Mouse (Mus musculus) frontal cortex, postnatal 36 days (tissue): ENCODE data around the gene Pfdn5.

Experiments used
- DNase-seq, 2 experiments: peaks; one replicate each; pipeline ENCODE4 v3.0.0; 2022; ENCODE audit warnings: low spot score in 2 of 2

The Pfdn5 gene

DNA sequence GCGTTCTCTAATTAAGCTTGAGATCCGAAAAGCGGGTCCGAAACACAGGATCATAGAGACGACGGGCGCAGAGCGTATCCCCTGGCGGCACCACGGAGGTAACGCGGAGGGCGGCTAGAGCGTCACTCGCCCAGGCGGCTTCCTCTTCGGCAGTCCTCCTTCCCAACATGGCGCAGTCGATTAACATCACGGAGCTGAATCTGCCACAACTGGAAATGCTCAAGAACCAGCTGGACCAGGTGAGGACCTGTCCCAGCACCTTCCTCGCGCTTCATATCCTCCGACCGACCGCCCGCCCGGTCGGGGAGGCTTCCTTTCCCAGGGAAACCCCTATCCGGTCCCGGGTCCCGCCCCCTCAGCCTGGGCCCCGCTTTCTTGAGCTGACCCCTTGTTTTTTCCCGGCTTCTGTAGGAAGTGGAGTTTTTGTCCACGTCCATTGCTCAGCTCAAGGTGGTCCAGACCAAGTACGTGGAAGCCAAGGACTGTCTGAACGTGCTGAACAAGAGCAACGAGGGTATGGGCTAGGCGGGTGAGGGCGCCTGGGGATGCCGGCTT is at the start of gene Pfdn5:
Pfdn5 (plus strand) TSS at position 95 of the 555 bp plus-strand sequence.
- peak; percentile 88 to 91 for DNase-seq

DNA sequence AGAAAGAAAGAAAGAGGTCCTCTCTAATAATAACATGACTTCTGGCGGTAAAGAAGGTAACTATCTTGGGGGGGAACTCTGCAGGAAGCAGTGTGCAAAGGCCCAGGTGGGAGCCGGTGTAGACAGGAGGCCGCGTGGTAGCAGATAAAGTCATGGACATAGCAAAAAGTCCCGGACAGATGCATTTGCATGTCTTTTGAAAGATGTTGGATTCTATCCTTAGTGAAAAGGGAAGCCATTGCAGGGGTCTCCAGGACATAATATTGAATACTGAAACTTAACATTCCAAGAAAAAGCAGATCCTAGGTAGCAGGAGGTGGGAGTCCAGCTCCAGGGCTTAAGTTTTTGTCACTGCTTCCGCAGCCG is 47.2 kb upstream of the Pfdn5 start:
- no peak for DNase-seq

DNA sequence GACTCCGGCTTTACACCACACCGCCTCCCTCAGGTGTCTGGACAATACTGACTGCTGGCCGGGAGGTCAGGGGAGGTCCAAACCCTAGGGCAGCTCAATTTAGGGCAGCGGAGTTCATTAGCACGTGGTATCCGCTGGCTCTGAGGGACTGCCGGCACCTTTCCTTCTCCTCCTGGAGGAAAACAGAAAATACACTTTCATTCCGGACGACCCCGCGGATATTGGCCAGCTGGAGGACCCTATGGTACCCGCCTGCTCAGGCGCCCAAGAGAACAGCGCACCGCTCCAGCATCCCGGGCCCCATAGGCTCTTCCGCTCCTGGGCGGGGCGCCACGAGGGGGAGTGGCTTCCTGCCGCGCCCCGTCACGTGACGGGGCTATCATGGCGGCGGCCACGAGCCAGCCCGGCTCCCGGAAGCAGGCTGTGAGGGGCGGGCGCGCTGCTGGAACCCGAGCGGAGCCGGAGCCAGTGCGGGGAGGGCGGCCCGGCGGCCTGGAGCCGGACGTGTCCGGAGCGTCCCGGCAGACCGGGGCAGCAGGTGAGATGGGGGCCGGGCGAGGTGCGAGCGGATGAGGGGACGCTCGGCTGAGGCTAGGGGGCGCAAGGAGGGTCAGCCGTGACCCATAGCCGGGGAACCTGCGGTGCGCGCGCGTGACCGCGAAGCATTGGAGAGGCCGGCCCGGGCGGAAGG is 46.7 kb upstream of the Pfdn5 start, which contains the start of gene Mfsd5:
Mfsd5 (plus strand) TSS at position 363 of the 691 bp plus-strand sequence.
- DNase-seq = peak; percentile 79 to 81

DNA sequence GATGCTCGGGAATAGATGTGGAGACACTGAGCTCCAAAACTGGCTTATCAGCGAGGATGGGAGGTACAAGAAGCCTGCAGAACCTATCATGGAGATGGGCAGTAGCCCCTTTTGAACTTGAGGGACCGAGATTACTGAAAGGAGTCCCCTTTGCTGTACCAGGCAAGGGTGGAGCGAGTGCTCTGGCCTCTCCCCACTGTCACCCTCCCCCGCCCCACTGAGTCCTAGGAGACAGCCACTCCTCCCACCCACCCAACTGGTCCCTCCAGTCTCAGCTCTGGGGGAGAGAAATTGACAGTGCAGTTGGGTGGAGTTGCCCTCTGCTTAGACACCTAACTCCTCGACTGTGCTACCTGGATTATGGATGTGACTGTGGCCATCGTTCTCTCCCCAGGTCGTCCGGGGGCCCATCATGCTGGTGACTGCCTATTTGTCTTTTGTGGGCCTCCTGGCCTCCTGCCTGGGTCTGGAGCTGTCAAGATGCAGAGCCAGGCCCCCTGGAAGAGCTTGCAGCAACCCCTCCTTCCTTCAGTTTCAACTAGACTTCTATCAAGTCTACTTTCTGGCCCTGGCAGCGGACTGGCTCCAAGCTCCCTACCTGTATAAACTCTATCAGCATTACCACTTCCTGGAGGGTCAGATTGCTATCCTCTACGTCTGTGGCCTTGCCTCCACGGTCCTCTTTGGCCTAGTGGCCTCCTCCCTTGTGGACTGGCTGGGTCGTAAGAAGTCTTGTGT is 46.0 kb upstream of the Pfdn5 start:
- peak in 1 of 2 experiments; percentile 12 for DNase-seq

DNA sequence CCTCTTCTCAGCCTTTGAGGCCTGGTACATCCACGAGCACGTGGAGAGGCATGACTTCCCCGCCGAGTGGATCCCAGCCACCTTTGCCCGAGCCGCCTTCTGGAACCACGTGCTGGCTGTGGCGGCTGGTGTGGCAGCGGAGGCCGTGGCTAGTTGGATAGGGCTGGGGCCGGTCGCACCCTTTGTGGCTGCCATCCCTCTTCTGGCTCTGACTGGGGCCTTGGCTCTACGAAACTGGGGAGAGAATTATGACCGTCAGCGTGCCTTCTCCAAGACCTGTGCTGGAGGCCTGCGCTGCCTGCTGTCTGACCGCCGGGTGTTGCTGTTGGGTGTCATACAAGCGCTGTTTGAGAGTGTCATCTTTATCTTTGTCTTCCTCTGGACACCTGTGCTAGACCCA is 45.3 kb upstream of the Pfdn5 start:
- no peak for DNase-seq

DNA sequence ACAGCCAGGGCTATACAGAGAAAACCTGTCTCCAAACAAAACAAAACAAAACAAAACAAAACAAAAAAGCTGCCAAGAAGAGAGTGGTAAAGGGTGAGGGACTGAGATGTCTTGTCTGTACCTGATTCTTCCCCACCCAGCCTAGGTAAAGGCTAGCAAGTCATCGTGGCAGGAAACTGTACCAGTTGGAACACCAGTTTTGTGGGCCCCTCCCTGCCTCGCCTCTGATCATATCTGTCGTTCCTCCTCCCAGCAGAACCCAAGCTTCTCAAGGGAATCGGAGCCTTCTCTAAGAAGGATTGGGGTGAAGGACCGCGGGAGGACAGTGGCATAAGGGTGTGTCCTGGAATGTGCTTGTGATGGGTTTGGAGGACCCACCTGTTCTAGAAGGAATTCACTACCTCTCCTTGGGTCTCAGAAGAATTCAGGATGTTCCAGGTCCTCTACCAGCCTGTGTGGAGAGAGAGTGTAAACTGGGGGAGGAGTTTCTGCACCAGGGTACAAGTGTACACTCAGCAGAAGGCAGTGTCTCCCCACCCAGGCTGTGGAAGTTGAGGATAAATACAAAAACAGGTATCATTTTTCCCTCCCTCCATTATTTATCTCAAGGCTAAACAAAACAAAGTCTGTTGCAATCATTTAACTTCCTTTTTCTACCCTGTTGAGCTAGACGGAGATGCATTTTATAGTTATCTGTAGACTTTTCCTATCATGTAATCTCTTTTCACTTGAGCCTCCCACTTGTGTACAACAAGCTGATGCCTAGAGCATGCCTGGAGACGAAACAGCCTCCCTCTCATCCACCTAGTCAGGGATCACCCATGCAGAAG is 43.2 kb upstream of the Pfdn5 start:
- DNase-seq = no peak

DNA sequence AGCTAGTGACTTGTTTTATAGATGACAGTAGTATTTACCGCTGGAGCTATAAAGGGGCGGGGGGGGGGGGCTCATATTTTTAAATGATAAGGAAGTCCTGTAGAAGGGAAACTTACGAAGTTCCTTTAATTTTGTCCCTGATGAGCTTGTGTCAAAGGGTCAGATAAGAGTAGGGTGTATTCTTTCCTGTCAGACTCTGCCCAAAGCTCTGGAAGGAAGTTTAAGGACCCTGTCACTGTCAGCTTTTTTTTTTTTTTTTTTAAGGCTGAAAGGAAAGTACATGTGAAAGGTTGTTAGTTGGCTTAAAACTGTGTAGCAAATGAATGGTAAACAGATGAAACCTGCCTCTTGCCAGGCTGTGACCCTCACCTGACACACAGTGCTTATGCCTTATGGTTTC is 42.3 kb upstream of the Pfdn5 start:
- DNase-seq = no peak

DNA sequence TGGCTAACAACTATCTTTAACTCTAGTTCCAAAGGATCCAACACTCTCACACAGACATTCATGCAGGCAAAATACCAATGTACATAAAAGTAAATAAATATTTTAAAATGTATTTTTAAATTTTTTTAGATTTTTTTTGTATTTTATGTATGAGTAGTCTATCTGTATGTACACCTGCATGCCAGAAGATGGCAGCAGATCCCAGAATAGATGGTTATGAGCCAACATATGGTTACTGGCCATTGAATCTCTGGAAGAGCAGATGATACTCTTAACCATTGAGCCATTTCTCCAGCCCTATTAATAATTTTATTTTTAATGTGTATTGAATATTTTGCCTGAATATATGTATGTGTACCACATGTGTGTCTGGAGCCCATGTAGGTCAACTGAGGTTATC is 38.5 kb upstream of the Pfdn5 start:
- DNase-seq = peak in 1 of 2 experiments; percentile 39

DNA sequence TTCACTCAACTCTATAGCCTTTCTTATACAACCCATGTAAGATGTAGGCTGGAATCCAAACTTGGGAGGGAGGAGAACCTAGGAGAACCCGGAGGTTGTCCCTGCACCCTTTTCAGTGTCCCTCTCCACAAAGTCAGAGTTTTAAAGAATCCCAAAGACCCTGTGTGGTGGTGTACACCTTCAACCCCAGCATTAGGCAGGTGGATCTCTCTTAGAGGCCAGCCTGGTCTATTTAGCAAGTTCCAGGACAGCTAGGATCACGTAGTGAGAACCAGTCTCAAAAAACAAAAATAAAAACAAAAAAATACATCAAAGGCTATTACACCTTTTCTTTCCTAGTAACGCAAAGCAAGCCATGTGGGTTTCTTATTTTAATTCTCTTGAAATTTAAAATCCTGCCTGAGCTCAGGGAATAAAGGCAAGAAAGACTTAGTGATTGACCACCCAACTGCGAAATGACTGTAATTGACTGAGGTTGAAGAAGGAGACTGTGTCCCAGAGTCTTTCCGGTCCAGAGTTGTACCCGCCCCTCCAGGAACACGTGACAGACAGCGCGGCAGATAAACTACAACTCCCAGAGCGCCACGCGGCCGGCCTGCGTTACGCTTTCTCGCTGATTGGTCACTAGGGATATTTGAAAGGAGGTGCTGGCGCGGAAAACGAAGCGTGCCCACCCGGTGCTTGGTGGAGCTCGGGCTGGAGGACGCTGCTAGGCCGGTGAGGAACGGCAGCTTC is 30.1 kb upstream of the Pfdn5 start, which contains the start of gene Espl1:
Espl1 (plus strand) TSS at position 634 of the 735 bp plus-strand sequence.
- peak; percentile 90 to 96 for DNase-seq

DNA sequence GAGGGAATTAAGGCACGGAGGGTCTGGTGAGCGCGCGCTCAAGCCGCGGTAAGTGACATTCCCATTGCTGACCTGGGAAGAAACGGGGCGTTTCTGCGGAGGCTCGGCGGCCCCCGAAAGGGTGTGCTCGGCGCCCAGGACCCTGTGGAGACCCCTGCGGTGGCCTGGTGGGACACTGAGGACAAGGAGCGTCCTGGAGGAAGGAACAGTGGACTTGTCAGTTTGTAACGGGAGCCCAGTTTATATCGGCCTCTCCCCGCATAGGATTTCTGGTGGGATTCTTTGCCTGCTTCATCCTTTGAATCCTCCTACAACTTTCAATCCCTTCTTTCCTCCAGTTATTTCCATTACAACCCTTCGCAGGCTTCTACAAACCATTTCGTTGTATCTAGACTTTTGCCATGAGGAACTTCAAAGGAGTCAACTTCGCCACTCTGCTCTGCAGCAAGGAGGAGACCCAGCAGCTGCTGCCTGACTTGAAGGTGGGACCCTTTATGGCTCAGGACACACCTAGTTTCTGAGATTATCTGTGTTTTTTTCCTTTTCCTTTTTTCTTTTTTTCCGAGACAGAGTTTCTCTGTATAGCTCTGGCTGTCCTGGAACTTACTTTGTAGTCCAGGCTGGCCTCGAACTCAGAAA is 29.4 kb upstream of the Pfdn5 start:
- DNase-seq = no peak

DNA sequence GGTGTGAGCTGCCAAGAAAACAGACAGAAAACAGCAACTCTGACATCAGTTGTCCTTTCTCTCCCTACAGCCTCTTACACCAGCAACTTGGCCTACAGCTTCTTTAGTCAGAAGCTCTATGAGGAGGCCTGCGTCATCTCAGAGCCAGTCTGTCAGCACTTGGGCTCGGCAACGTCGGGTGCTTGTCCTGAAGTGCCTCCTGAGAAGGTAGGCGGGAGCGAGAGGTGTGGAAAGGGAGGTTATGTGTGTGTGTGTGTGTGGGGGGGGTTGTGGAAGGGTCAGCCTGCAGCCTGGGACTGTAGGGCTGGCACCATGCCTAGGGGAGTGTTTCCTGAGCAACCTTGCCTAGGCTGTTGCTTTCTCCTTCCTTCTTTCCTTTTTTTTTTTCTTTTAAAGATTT is 23.4 kb upstream of the Pfdn5 start:
- no peak for DNase-seq

DNA sequence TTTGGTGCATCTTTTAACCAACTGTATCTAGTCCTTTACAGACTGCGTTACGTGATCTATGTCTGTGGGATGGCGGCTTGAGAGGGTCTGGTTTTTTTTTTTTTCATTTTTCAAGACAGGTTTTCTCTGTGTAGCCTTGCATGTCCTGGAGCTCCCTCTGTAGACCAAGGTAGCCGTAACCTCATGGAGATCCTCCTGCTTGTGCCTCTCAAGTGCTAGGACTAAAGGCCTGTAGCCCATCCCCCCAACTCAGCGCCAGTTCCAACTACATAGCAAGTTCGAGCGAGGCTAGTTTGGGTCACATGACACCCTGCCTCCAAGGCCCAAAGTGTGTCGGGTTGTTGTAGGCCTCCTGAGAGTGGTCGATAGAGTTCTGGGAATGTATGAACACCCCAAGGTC is 17.2 kb upstream of the Pfdn5 start:
- no peak for DNase-seq

DNA sequence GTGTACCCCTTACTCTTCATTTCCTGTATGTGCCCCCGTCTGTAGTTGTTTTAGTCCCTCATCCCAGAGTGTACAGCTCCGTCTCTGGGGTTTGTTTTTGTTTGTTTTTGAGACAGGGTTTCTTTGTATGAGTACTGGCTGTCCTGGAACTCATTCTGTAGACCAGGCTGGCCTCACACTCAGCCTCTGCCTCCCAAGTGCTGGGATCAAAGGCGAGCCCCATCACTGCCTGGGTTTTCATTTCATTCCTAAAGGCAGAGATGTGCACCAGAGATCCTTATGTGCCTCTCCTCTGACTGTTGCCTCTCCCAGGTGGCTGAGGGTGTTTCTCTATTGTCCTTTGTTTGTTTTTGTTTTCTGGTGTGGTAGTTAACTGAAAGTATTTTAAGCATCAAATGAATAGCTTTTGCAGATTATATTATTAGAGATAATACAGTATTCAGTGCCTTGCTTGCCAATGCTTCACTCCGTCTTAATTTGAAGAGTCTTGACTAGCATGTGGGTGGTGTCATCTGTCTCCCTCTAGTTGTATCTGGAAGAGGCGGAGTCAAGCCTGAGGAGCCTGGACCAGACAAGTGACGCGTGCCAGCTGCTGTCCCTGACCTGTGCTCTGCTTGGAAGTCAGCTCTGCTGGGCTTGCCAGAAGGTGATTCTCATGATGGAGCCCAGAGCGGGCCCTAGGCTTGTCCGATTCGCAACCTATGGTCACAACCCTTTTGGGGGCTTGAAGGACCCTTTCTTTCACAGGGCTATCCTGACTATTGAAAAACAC is 15.7 kb upstream of the Pfdn5 start:
- no peak for DNase-seq

DNA sequence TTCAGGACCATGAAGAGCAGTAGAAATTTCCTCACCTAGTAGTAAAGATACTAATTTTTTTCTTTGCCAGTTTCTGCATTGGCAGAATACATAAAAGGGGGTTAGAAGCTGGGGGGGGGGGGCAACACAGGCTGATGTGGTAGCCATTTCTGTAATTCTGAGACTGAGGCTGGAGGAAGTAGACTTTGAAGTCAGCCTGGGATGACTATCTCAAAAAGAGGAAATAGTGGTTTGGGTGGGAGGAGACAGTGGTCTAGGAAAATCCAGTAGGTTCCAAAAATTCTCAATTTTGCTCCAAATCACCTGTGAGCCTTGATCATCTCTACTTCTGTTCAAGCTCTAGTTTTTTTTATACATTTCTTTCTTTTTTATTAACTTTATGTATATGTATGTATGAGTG is 14.4 kb upstream of the Pfdn5 start:
- no peak for DNase-seq

DNA sequence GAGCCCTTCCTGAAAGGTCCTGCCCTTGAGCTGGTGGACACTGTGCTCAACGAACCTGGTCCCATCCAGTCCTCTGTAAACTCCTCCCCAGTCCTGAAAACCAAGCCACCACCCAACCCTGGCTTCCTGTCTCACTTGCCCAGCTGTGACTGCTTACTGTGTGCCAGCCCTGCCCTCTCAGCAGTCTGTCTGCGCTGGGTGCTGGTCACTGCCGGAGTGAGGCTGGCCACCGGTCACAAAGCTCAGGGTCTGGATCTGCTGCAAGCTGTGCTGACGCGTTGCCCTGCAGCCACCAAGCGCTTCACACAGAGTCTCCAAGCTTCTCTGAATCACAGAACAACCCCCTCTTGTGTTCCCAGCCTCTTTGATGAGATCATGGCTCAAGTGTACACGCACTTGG is 10.6 kb upstream of the Pfdn5 start:
- no peak for DNase-seq

DNA sequence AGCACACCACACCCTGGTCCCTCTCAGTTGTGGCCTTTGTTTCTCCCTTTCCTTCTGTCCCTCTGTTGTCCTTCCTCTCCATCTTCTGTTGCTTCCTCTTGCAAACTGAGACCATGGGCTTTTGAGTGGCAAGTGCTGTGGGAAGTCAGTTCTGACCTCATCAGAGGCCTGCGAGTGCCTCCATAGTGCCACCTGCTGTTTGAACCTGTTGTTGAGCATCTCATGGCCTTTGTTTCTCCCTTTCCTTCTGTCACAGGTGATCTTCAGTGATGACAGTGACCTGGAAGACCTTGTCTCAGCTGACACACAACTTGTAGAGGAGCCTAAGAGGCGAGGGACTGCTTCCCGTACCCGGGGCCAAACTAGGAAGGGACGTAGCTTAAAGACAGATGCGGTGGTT is 9.7 kb upstream of the Pfdn5 start:
- peak; percentile 43 to 69 for DNase-seq

DNA sequence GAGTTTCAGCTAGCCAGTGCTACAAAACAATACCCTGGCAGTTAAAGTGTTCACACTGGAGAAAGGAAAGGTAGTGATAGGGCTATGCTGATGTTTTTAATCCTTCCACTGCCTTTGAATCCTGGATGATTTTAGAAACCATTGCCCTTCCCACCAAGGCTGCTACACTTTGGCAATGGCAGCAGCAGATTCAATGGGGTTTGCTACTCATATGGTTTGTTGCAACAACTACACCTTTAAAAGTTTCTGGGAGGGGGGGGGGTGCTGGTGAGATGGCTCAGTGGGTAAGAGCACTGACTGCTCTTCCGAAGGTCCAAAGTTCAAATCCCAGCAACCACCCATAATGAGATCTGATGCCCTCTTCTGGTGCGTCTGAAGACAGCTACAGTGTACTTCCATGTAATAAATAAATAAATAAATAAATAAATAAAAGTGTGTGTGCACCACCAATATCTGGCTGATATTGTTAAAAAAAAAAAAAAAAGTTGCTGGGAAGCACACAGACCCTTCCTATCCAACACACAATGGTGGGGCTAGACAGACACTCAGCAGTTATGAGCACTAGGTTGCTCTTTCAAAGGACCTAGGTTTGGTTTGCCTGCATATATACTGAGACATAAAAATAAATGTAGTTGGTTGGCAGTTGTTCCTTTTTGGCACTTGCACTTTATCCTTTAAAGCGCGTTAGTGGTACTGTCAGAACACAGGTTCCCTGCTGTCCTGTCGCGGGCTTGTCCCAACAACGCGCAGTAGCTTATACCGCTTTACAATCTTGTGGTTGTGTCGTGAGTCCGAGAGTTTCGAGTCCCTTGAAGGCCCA is 1.1 kb upstream of the Pfdn5 start:
- DNase-seq = no peak

DNA sequence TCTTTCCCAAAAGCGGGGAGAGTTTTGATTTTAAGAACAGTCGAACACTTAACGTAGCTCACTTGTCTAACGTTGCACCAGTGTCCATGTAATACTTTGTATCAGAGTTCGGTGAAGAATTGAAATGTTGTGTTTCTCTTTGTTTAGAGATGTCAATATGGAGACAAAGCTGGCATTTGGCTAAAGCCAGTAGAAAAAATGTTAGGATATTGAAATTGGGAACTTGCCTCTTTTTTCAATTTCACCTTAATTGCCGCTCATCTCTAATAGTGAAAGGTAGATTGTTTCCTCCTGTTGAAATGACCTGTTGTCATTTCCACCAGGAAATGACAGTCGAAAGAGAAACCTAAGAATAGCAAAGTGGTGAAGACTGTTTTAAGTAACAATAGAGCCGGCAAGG is 976 bp downstream of the Pfdn5 start:
- no peak for DNase-seq

DNA sequence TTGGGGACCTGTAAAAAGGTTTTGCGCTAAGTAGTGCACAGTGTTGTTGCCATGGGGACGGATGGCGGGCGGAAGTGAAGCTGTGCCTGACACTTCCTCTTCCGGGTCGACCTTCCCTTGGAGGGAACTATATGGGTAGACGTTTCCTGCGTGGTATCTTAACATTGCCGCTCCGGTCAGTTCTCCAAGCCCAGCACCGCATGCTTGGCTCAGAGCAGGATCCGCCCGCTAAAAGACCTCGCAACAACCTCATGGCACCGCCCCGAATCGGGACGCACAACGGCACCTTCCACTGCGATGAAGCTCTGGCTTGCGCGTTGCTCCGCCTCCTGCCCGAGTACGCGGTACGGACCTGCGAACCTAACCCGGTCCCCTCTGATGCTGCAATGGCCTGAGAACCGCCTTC is 5.7 kb downstream of the Pfdn5 start, which contains the start of gene Myg1:
Myg1 (plus strand) TSS at position 100 of the 406 bp plus-strand sequence.
- peak; percentile 86 for DNase-seq
